Mouse (Mus musculus) megakaryocyte, embryonic 14.5 days (primary cell): ENCODE results near the gene Trim80. TPM values are rescaled to one million over a fixed set of nuclear protein-coding genes. Genes with fewer than 3 reads are reported as not detected.

Experiments
- H3K27me3 ChIP-seq: replicated peaks from 2 replicates; pipeline ENCODE3; 2012; ENCODE audit warnings: inconsistent platforms
- H3K36me3 ChIP-seq: replicated peaks from 2 replicates; pipeline ENCODE3; 2012; ENCODE audit warnings: low read length, inconsistent platforms, mixed read lengths
- H3K4me1 ChIP-seq: 2 replicates; pipeline ENCODE4 v1.6.1; 2012; ENCODE audit warnings: inconsistent platforms
- H3K4me3 ChIP-seq: replicated peaks from 2 replicates; pipeline ENCODE3; 2012; ENCODE audit warnings: moderate library complexity, mild to moderate bottlenecking, inconsistent platforms
- H3K9me3 ChIP-seq: 2 replicates; pipeline ENCODE4 v1.6.1; 2012; ENCODE audit warnings: inconsistent platforms
- FLI1 ChIP-seq: IDR thresholded peaks from 2 replicates; pipeline ENCODE4 v1.6.1; 2012; ENCODE audit warnings: low read length, inconsistent platforms, mixed read lengths
- GATA1 ChIP-seq: IDR thresholded peaks from 3 replicates; pipeline ENCODE4 v1.6.1; 2012; ENCODE audit warnings: mixed read lengths, low read length, inconsistent platforms, borderline replicate concordance
- polyA plus RNA-seq: library from polyadenylated mRNA; stranded (reverse); fragments of >175 nt; gene quantifications from 2 replicates; pipeline ENCODE4 v1.2.3, GENCODE M21; 2012; ENCODE audit warnings: low replicate concordance; ENCODE audit not compliant: insufficient read depth

Trim80 gene
- polyA plus RNA-seq, 1 experiment, result not detected

- Histone ChIP-seq H3K9me3 (no peaks in the 10 kb centered on the region), H3K36me3 (peaks cover 89% of the 10 kb centered on the region), H3K27me3 (peaks cover 7% of the 10 kb centered on the region), H3K4me1 (peaks cover 20% of the 10 kb centered on the region), H3K4me3 (no peak overlapping the region)
- TF ChIP-seq GATA1 (no peak), FLI1 (no peak)
Observed at GRCm38 (mm10) chr11:115427482-115428331, 12.6 kb upstream of the Trim80 start.

- H3K36me3 ChIP-seq, result peaks cover 86% of the 10 kb centered on the region
Observed at GRCm38 (mm10) chr11:115429307-115429706, 11.0 kb upstream of the Trim80 start.

GRCm38 (mm10) chr11:115430561-115430960 lies 9.8 kb upstream of the Trim80 start:
- Histone ChIP-seq H3K9me3 (no peaks in the 10 kb centered on the region), H3K4me1 (peaks cover 19% of the 10 kb centered on the region), H3K4me3 (no peak overlapping the region), H3K36me3 (peaks cover 74% of the 10 kb centered on the region), H3K27me3 (peaks cover 33% of the 10 kb centered on the region)
- TF ChIP-seq GATA1 (no peak), FLI1 (no peak)

More at GRCm38 (mm10) chr11:115429307-115429706, 11.0 kb upstream of the Trim80 start:
- Histone ChIP-seq H3K9me3 (no peaks in the 10 kb centered on the region), H3K4me1 (peaks cover 15% of the 10 kb centered on the region), H3K27me3 (peaks cover 22% of the 10 kb centered on the region), H3K4me3 (no peak overlapping the region)
- TF ChIP-seq FLI1, result no peak
- no peak for TF ChIP-seq GATA1

GRCm38 (mm10) chr11:115432814-115433213 lies 7.5 kb upstream of the Trim80 start:
- Histone ChIP-seq H3K36me3 (peaks cover 51% of the 10 kb centered on the region), H3K9me3 (no peaks in the 10 kb centered on the region), H3K27me3 (peaks cover 56% of the 10 kb centered on the region), H3K4me1 (peaks cover 30% of the 10 kb centered on the region), H3K4me3 (no peak overlapping the region)
- TF ChIP-seq GATA1 (no peak), FLI1 (no peak)

- Histone ChIP-seq H3K36me3 (peaks cover 46% of the 10 kb centered on the region), H3K4me3 (no peak overlapping the region), H3K9me3 (no peaks in the 10 kb centered on the region), H3K27me3 (peaks cover 61% of the 10 kb centered on the region), H3K4me1 (peaks cover 25% of the 10 kb centered on the region)
- TF ChIP-seq FLI1, result no peak
- TF ChIP-seq GATA1, result no peak
Observed at GRCm38 (mm10) chr11:115433342-115433741, 7.0 kb upstream of the Trim80 start.

- peaks cover 19% of the 10 kb centered on the region for H3K4me1 ChIP-seq
- peak overlapping the region; percentile 10 for H3K4me3 ChIP-seq
- peaks cover 22% of the 10 kb centered on the region for H3K36me3 ChIP-seq
- peaks cover 14% of the 10 kb centered on the region for H3K9me3 ChIP-seq
- no peak for TF ChIP-seq FLI1
- no peak for TF ChIP-seq GATA1
- H3K27me3 ChIP-seq, result peaks cover 80% of the 10 kb centered on the region
Observed at GRCm38 (mm10) chr11:115435596-115436337, 4.6 kb upstream of the Trim80 start.

GRCm38 (mm10) chr11:115437571-115438122 lies 2.7 kb upstream of the Trim80 start:
- Histone ChIP-seq H3K4me1 (peaks cover 19% of the 10 kb centered on the region), H3K4me3 (no peak overlapping the region), H3K9me3 (peaks cover 20% of the 10 kb centered on the region), H3K27me3 (peaks cover 89% of the 10 kb centered on the region), H3K36me3 (peaks cover 3% of the 10 kb centered on the region)
- no peak for TF ChIP-seq FLI1

GRCm38 (mm10) chr11:115439326-115439725 lies 1.0 kb upstream of the Trim80 start:
- Histone ChIP-seq H3K36me3 (no peaks in the 10 kb centered on the region), H3K27me3 (peaks cover 90% of the 10 kb centered on the region), H3K4me3 (no peak overlapping the region), H3K9me3 (peaks cover 23% of the 10 kb centered on the region), H3K4me1 (peaks cover 19% of the 10 kb centered on the region)
- TF ChIP-seq GATA1 (no peak), FLI1 (no peak)

GRCm38 (mm10) chr11:115441417-115441816 lies 1.1 kb downstream of the Trim80 start:
- H3K27me3 ChIP-seq, result peaks cover 86% of the 10 kb centered on the region
- peaks cover 23% of the 10 kb centered on the region for H3K9me3 ChIP-seq
- peaks cover 19% of the 10 kb centered on the region for H3K4me1 ChIP-seq
- no peaks in the 10 kb centered on the region for H3K36me3 ChIP-seq
- no peak for TF ChIP-seq FLI1
- TF ChIP-seq GATA1, result no peak
- H3K4me3 ChIP-seq, result no peak overlapping the region
